Mouse (Mus musculus): ENCODE measurements around the gene Sowahb.

Gene Sowahb

DNA sequence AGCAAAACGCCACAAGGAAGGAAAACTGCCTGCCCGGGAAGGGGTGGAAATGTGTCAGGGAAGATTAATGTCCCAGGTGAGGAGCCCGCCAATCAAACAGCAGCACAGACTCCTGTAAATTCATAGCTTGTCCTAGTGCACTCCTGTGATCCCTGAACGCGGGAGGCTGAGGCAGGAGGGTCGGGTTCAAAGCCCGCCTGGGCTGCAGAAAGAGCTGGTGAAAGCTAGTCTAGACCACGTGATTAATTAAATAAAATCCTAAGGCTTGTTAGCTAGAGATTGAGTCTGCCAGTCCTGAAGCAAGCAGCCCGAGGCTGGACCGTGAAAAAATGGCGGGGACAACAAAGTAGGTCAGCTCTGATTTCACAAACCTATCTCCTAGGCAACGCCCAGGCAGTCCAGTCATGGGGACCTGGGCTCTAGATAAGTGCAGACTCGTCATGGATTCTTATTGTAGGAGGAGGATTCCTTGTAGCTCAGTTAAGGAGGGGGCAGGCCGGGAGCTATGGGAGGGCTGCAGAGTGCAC is 38.9 kb downstream of the Sowahb start:
- in situ Hi-C loops (cut with MseI, MboI): no loop called here

DNA sequence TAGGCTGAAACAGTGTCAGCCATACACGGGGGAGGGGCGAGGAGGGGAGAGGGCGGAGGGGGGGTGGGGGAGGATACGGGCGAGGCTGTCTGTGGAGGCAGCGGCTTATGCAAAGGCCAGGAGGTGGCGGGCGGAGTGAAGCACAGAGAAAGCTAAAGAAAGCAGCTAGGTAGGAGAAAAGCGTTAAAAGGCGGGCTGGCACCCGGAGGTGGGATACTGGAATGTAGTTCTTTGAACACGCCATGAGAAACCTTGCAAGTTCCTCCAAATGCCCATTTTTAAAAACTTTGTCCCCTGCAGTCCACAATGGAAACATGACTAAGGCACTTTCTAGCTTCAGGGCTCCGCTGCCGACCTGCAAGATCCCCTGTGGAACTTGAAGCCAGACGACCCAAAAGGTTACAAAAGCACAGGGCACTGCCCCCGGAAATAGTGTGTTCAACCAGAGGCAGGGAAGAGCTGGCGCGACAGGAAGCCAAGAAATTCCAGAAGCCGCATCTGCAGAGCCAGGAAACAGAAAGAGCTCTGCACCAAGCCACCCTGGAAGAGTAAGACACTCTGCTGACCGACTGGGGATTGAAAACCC is 39.5 kb downstream of the Sowahb start:
- in situ Hi-C loops (cut with MseI, MboI): no loop called here

DNA sequence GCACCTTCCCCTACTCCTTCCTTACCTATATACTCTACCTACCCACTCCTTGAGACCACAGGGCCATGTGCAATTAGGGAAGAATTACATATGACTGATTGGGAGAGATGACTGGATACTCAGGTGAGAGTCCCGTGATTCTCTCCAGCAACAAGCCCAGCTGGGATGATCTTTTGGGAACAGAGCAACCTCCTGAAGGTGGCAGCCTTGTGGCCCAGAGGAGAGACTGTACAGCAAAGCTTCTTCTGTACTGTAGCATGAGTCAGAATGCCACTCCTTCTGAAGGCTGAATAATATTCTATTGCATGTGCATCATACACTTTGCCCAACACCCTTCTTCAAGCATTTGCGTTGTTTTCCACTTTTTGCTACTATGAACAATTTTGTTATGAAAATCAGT is 42.2 kb downstream of the Sowahb start:
- in situ Hi-C loops (cut with MseI, MboI): no loop called here

DNA sequence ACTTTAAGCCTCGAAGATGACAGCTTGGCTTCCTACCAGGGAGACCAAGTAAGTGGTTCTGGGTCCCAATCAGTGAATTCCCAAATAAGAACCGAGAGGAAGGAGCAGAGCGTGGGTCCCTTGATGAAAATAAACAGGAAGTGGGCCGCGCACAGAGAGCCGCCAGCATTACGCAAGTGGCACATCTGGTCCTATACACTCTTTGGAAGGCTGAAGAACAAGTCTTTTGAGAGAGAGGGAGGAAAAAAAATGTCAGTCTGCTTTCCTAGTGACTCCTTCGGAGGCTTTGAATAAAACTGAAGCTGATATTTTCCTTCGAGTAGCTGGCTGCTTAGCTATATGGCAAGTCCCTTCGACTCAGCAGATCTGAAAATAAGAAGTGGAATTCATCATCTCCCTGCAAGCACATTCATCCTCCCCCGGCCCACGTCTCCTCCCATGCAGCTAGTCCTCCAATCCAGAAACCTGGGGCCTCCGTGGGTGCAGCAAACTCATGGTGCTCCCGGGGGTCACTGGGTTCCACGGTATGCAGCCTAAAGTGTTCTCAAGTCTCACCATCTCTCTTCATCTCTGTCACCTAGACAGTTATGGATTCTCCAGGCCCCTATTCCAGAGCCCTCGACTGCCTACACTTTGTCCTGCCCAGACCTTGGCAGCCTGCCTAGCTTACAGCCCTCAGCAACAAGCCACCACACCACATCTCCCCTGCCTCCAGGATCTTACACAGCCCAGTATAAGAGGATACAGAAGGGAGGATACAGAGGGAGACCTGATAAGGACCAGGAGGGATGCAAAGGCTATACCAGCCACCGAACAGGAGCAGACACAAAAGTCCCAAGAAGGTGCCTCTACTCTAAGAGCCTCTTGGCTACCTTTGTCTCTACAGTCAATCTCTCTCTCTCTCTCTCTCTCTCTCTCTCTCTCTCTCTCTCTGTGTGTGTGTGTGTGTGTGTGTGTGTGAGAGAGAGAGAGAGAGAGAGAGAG is 43.8 kb downstream of the Sowahb start:
- in situ Hi-C loops (cut with MseI, MboI): no loop called here

DNA sequence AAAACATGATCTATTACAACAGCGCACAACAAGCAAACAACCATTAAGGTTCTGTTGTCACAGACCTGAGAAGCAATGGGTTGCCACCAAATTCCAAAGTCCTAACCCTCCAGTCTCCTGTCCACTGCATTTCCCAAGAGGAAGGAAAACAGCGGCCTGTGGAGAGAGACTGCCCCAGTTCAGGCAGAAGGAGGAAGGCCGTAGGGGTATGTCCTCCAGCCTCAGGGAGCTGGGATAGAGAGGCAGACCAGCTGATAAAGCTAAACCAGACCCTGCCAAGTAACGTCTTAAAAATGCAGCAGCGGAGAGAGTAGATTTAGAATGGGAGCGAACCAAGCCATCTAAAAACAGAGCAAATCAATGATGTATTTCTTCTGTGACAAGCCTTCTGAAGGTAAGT is 44.8 kb downstream of the Sowahb start:
- in situ Hi-C loops (cut with MseI, MboI): no loop called here

DNA sequence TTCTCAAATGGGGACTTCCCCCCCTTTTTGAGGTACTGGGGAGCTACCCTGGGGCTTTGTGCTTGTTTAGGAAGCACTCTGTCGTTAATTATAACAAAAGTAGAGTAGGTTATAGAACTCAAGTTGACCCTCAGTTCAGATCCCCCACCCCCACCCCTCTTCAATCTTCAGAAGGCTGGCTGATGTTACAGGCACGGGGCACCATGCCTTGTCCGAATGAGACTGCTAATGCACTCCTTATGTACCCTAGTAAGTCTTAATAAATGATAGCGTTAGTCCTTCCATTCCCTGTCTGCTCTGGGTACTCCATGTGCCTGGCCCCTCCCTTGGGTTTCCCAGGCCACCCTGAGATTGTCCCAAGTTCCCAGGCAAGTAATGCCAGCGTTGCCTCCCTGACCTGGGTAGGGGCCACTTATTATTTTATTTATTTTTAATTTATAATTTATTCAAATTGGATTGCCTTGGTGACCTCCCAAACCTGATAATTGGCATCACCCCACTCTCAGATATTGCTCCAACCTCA is 46.3 kb downstream of the Sowahb start:
- in situ Hi-C loops (cut with MseI, MboI): no loop called here

DNA sequence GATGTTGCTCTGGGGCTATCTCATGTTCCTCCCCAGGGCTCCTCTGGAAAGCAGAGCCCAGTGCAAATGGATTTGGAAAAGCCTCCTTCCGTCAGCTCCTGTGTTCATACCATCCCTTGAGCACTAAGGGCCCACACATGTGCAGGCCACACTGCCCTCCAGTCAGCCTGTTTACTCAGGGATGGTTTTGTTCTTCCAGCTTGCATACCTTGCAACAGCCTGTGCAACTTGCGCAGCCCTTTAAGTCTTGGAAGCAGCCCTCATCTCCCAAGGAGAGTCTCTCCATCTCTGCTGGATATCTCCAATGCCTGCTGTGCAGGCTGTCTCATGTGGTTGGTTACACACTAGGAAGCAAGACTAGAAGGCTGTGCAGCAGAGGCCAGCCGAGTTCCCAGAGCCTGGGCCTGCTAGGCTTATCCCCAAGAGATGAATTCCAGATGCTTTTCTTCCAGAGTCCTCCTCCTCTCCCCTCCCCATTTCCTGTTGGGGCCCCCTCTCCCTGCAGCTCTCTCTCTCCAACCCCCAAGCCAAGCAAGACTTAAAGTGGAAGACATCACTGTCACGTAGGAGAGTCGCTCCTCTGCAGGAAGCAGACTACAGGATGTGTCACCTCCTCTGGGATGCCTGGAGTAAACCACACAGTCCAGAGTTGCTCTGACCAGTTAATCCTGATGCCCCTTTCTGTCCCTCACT is 47.2 kb downstream of the Sowahb start:
- in situ Hi-C loops (cut with MseI, MboI): no loop called here

DNA sequence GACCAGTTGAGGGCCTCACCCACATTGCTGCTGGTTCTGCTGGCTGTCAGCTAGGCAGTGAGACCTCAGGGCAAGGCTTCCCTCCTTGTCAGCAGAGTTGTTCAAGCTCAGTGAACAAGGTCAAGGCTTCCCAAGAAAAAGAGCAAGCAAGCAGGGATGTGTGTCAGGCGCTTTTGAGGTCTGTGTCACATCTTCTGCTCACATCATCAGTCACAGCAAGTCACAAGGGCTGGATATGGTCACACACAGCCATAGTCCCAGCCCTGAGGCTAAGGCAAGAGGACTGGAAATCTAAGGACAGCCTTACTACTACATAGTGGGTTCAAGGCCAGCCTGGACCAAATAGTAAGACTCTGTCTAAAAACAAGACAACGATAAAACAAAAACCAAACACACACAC is 50.0 kb downstream of the Sowahb start:
- in situ Hi-C loops (cut with MseI, MboI): no loop called here

DNA sequence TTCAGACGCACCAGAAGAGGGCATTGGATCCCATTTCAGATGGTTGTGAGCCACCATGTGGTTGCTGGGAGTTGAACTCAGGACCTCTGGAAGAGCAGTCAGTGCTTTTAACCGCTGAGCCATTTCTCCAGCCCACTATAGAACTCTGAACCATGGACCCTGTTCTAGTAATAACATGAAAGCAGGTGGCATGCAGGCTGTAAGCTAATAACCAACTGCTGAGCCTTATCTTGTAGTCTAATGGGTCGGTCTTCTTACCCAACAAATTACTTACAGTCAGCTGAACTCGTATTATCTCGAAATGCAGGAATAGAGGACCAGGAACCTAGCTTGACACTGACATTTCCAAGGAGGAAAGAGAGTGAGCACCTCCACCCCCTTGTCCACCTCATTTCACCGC is 50.5 kb downstream of the Sowahb start:
- in situ Hi-C loops (cut with MseI, MboI): no loop called here

DNA sequence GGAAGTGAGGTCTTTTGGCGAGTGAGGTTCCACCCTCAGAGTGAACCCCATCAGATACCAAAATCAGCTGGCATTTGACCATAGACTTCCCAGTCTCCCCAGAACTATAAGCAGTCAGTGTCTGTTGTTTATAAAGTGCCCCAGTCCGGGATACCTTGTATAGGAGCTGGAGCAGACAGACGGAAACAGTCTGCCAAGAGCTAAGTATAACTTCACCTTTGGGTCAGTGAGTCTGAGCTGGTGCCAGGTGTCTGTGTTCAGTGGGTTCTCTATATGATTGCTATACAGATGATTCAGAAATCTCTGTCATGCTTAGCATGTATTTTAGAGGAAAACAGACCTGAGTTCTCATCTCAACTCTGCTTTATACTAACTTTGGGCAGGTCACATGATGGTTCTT is 52.7 kb downstream of the Sowahb start:
- in situ Hi-C loops (cut with MseI, MboI): no loop called here
